Mouse (Mus musculus) neural tube, embryonic 12.5 days (tissue): Measurements from ENCODE around the gene Rasip1. TPM values are rescaled to one million over a fixed set of nuclear protein-coding genes. Genes with fewer than 3 reads are reported as not detected.
A peak's percentile ranks its signal among the peaks of the same experiment; 100 is the strongest.

Experiments
- ATAC-seq: fragments of 200-750 bp; cut with Nextera tagmentation; 2 replicates; pipeline ENCODE4 v1.8.0; 2017; ENCODE audit warnings: low read depth, mild to moderate bottlenecking, moderate TSS enrichment, moderate library complexity; ENCODE audit not compliant: low FRiP score
- H3K27ac ChIP-seq: fragments of 300-500 bp; sonication (generic); 2 replicates; pipeline ENCODE4 v1.5.1; 2016
- H3K27me3 ChIP-seq: fragments of 300-500 bp; sonication (generic); replicated peaks from 2 replicates; pipeline ENCODE4 v1.6.1; 2016; ENCODE audit warnings: mild to moderate bottlenecking
- H3K36me3 ChIP-seq: fragments of 300-500 bp; sonication (generic); 2 replicates; pipeline ENCODE4 v1.6.1; 2016; ENCODE audit warnings: mild to moderate bottlenecking
- H3K4me1 ChIP-seq: fragments of 300-500 bp; sonication (generic); 2 replicates; pipeline ENCODE4 v1.6.1; 2016
- H3K4me2 ChIP-seq: fragments of 300-500 bp; sonication (generic); replicated peaks from 2 replicates; pipeline ENCODE4 v1.6.1; 2016; ENCODE audit warnings: mild to moderate bottlenecking
- H3K4me3 ChIP-seq: fragments of 300-500 bp; sonication (generic); 2 replicates; pipeline ENCODE4 v1.5.1; 2016
- H3K9ac ChIP-seq: fragments of 300-500 bp; sonication (generic); 2 replicates; pipeline ENCODE4 v1.6.1; 2016; ENCODE audit warnings: mild to moderate bottlenecking
- H3K9me3 ChIP-seq: fragments of 300-500 bp; sonication (generic); 2 replicates; pipeline ENCODE4 v1.6.1; 2016; ENCODE audit warnings: mild to moderate bottlenecking
- WGBS: fragments of 180-500 bp; shearing (Covaris S2); methylation state at CpG from one replicate; pipeline ENCODE4 v1.1.7; 2016; 5-methylcytosine and 5-hydroxymethylcytosine counted together
- polyA plus RNA-seq: library from polyadenylated mRNA; unstranded; fragments of >200 nt; fragmentation: Nextera tagmentation; extraction: Ambion mirVana; gene quantifications from 2 replicates; pipeline ENCODE4 v1.2.1, GENCODE M21; 2016

Rasip1 gene
- polyA plus RNA-seq, 1 experiment from 2014 or later = 16.8 TPM

- Histone ChIP-seq H3K9ac (peak overlapping the region; percentile 83), H3K4me1 (peaks cover 15% of the 10 kb centered on the region), H3K27ac (peak overlapping the region; percentile 75), H3K36me3 (no peaks in the 10 kb centered on the region), H3K27me3 (peaks cover 27% of the 10 kb centered on the region), H3K4me3 (peak overlapping the region; percentile 55), H3K4me2 (peak overlapping the region; percentile 97), H3K9me3 (no peaks in the 10 kb centered on the region)
- under 1% methylated on average over 105 of the region's 105 CpGs for WGBS
- peak; percentile 77 for ATAC-seq
Observed at GRCm38 (mm10) chr7:45628364-45629294, 1.3 kb downstream of the Rasip1 start.

- 75% methylated on average over 23 of the region's 23 CpGs for WGBS
- ATAC-seq = no peak
- Histone ChIP-seq H3K9me3 (no peaks in the 10 kb centered on the region), H3K27ac (no peak overlapping the region), H3K27me3 (peaks cover 27% of the 10 kb centered on the region), H3K4me2 (0 out of 2 replicates have a peak overlapping the region, but pooled peaks have one; percentile 20), H3K4me3 (no peak overlapping the region), H3K36me3 (no peaks in the 10 kb centered on the region), H3K4me1 (peaks cover 15% of the 10 kb centered on the region), H3K9ac (no peak overlapping the region)
Observed at GRCm38 (mm10) chr7:45630064-45630907, 3.0 kb downstream of the Rasip1 start.

- Histone ChIP-seq H3K4me1 (peaks cover 15% of the 10 kb centered on the region), H3K9me3 (no peaks in the 10 kb centered on the region), H3K4me3 (peak overlapping the region; percentile 15; the same call in 1 of the 2 replicates), H3K4me2 (peak overlapping the region; percentile 54), H3K36me3 (peaks cover 5% of the 10 kb centered on the region; the same call in 1 of the 2 replicates), H3K9ac (peak overlapping the region; percentile 48), H3K27ac (no peak overlapping the region), H3K27me3 (peaks cover 16% of the 10 kb centered on the region)
- 21% methylated on average over 35 of the region's 35 CpGs for WGBS
- no peak for ATAC-seq
Observed at GRCm38 (mm10) chr7:45632499-45632898, 5.2 kb downstream of the Rasip1 start.

- H3K9me3 ChIP-seq = no peaks in the 10 kb centered on the region
- 92% methylated on average over 11 of the region's 11 CpGs for WGBS
- H3K4me1 ChIP-seq = peaks cover 14% of the 10 kb centered on the region
- no peak overlapping the region for H3K27ac ChIP-seq
- no peak overlapping the region for H3K4me3 ChIP-seq
- H3K4me2 ChIP-seq = no peak overlapping the region
- H3K9ac ChIP-seq = no peak overlapping the region
- no peak for ATAC-seq
- H3K27me3 ChIP-seq = 0 out of 2 replicates have a peak, but pooled peaks cover 9% of the 10 kb centered on the region
- H3K36me3 ChIP-seq = peaks cover 5% of the 10 kb centered on the region; the same call in 1 of the 2 replicates
Observed at GRCm38 (mm10) chr7:45634946-45635681, 7.8 kb downstream of the Rasip1 start.

GRCm38 (mm10) chr7:45635711-45636688, 8.7 kb downstream of the Rasip1 start:
- no peak overlapping the region for H3K9ac ChIP-seq
- H3K4me1 ChIP-seq = peaks cover 14% of the 10 kb centered on the region
- no peak overlapping the region for H3K27ac ChIP-seq
- 86% methylated on average over 15 of the region's 15 CpGs for whole genome bisulfite sequencing
- peaks cover 5% of the 10 kb centered on the region; the same call in 1 of the 2 replicates for H3K36me3 ChIP-seq
- ATAC-seq = no peak
- no peak overlapping the region for H3K4me2 ChIP-seq
- H3K27me3 ChIP-seq = 0 out of 2 replicates have a peak, but pooled peaks cover 9% of the 10 kb centered on the region
- no peak overlapping the region for H3K4me3 ChIP-seq
- no peaks in the 10 kb centered on the region for H3K9me3 ChIP-seq

- ATAC-seq = no peak
- 94% methylated on average over 6 of the region's 6 CpGs for WGBS
- 0 out of 2 replicates have a peak, but pooled peaks cover 4% of the 10 kb centered on the region for H3K27me3 ChIP-seq
- peaks cover 5% of the 10 kb centered on the region; the same call in 1 of the 2 replicates for H3K36me3 ChIP-seq
- peaks cover 12% of the 10 kb centered on the region for H3K4me1 ChIP-seq
- H3K9me3 ChIP-seq = no peaks in the 10 kb centered on the region
- H3K27ac ChIP-seq = no peak overlapping the region
- H3K4me3 ChIP-seq = no peak overlapping the region
- H3K9ac ChIP-seq = 0 out of 2 replicates have a peak overlapping the region, but pooled peaks have one; percentile 23
- peak overlapping the region; percentile 53; the same call in 1 of the 2 replicates for H3K4me2 ChIP-seq
Observed at GRCm38 (mm10) chr7:45637710-45638109, 10.4 kb downstream of the Rasip1 start.

GRCm38 (mm10) chr7:45638623-45639401, 11.5 kb downstream of the Rasip1 start:
- Histone ChIP-seq H3K4me3 (peak overlapping the region; percentile 13; the same call in 1 of the 2 replicates), H3K9ac (0 out of 2 replicates have a peak overlapping the region, but pooled peaks have one; percentile 23), H3K36me3 (peaks cover 5% of the 10 kb centered on the region; the same call in 1 of the 2 replicates), H3K4me2 (peak overlapping the region; percentile 53), H3K27me3 (no peaks in the 10 kb centered on the region), H3K9me3 (no peaks in the 10 kb centered on the region), H3K4me1 (peaks cover 15% of the 10 kb centered on the region), H3K27ac (no peak overlapping the region)
- 20% methylated on average over 29 of the region's 29 CpGs for WGBS
- ATAC-seq = peak; percentile 69

- WGBS = 26% methylated on average over 19 of the region's 19 CpGs
- no peak within 1 kb of the TSS for H3K9ac ChIP-seq
- no peak within 1 kb of the TSS for H3K27ac ChIP-seq
- ATAC-seq = no peak
- H3K9me3 ChIP-seq = no peaks in the 10 kb centered on the region
- peaks cover 5% of the 10 kb centered on the region; the same call in 1 of the 2 replicates for H3K36me3 ChIP-seq
- no peaks in the 10 kb centered on the region for H3K27me3 ChIP-seq
- peaks cover 19% of the 10 kb centered on the region for H3K4me1 ChIP-seq
- no peak within 1 kb of the TSS for H3K4me2 ChIP-seq
- no peak within 1 kb of the TSS for H3K4me3 ChIP-seq
Observed at GRCm38 (mm10) chr7:45639561-45640027, 12.3 kb downstream of the Rasip1 start, which contains the start of gene Mamstr. Gene Mamstr (plus strand): TSS chr7:45639977.

GRCm38 (mm10) chr7:45640191-45640957, 13.1 kb downstream of the Rasip1 start:
- H3K4me3 ChIP-seq = no peak overlapping the region
- 75% methylated on average over 19 of the region's 19 CpGs for WGBS
- H3K27ac ChIP-seq = no peak overlapping the region
- ATAC-seq = no peak
- H3K4me1 ChIP-seq = peaks cover 25% of the 10 kb centered on the region
- H3K27me3 ChIP-seq = no peaks in the 10 kb centered on the region
- no peak overlapping the region for H3K9ac ChIP-seq
- H3K4me2 ChIP-seq = no peak overlapping the region
- no peaks in the 10 kb centered on the region for H3K9me3 ChIP-seq
- H3K36me3 ChIP-seq = peaks cover 5% of the 10 kb centered on the region; the same call in 1 of the 2 replicates
